Mouse (Mus musculus) embryonic facial prominence, embryonic 14.5 days (tissue): ENCODE measurements around the gene Fgf22. TPM values are rescaled to one million over a fixed set of nuclear protein-coding genes. Genes with fewer than 3 reads are reported as not detected.
A peak's percentile ranks its signal among the peaks of the same experiment; 100 is the strongest.

Experiments used
- ATAC-seq: fragments of 200-750 bp; cut with Nextera tagmentation; 2 replicates; pipeline ENCODE4 v1.8.0; 2017; ENCODE audit warnings: low read depth, moderate number of reproducible peaks, moderate TSS enrichment
- DNase-seq: peaks from one replicate; pipeline ENCODE4 v3.0.0-alpha.2; 2015; ENCODE audit warnings: low spot score
- H3K27ac ChIP-seq: fragments of 300-500 bp; sonication (generic); replicated peaks from 2 replicates; pipeline ENCODE4 v1.5.1; 2014; ENCODE audit warnings: low read depth, mild to moderate bottlenecking, low read length, moderate library complexity
- H3K27me3 ChIP-seq: fragments of 300-500 bp; sonication (generic); replicated peaks from 2 replicates; pipeline ENCODE4 v1.6.1; 2014; ENCODE audit warnings: low read length; ENCODE audit not compliant: control insufficient read depth, insufficient read depth
- H3K36me3 ChIP-seq: fragments of 300-500 bp; sonication (generic); 2 replicates; pipeline ENCODE4 v1.6.1; 2014; ENCODE audit warnings: low read length, mixed read lengths; ENCODE audit not compliant: control insufficient read depth, insufficient read depth
- H3K4me1 ChIP-seq: fragments of 300-500 bp; sonication (generic); 2 replicates; pipeline ENCODE4 v1.6.1; 2014; ENCODE audit warnings: antibody characterized with exemption, low read length; ENCODE audit not compliant: control insufficient read depth, insufficient read depth
- H3K4me2 ChIP-seq: fragments of 300-500 bp; sonication (generic); 2 replicates; pipeline ENCODE4 v1.6.1; 2014; ENCODE audit warnings: low read depth, mild to moderate bottlenecking, low read length, moderate library complexity, mixed read lengths
- H3K4me3 ChIP-seq: fragments of 300-500 bp; sonication (generic); 2 replicates; pipeline ENCODE4 v1.5.1; 2014; ENCODE audit warnings: low read depth, mild to moderate bottlenecking, low read length
- H3K9ac ChIP-seq: fragments of 300-500 bp; sonication (generic); 2 replicates; pipeline ENCODE4 v1.6.1; 2014; ENCODE audit warnings: low read depth, mild to moderate bottlenecking, low read length, moderate library complexity, mixed read lengths
- H3K9me3 ChIP-seq: fragments of 300-500 bp; sonication (generic); 2 replicates; pipeline ENCODE4 v1.6.1; 2016; ENCODE audit warnings: low read length; ENCODE audit not compliant: control insufficient read depth
- WGBS: fragments of 180-500 bp; shearing (Covaris S2); extraction: QIAGEN DNeasy Blood & Tissue Kit; methylation state at CpG from one replicate; pipeline ENCODE4 v1.1.7; 2014; 5-methylcytosine and 5-hydroxymethylcytosine counted together
- polyA plus RNA-seq: library from polyadenylated mRNA; unstranded; fragments of >200 nt; fragmentation: Nextera tagmentation; extraction: Ambion mirVana; gene quantifications from 2 replicates; pipeline ENCODE4 v1.2.1, GENCODE M21; 2014

The Fgf22 gene
- polyA plus RNA-seq, 1 experiment from 2014 or later, result 0.38 TPM

DNA sequence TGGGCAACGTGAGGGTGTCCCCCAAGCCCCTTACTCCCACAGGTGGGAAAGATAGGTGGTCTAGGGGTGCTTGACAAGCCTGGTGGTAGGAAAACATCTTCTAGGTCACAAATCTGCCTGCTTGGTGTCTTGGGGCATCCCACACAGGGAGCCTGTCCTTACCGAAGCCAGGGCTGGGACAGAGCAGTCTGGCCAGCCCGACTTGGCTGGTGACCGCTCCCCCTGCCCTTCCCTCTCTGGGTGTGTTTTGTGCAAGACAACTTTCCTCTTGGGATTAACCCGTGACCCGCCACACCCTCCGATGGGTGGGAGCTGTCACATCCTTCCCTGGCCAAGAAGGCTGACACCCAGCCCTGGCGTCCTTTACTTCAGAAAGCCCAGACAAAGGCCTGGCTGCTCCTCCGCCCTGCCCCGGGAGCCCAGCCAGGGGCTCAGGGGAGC, 39.6 kb downstream of the Fgf22 start:
- H3K4me3 ChIP-seq, result peak overlapping the region; percentile 94
- DNase-seq (no peak), ATAC-seq (peak; percentile 26)
- peaks cover 14% of the 10 kb centered on the region for H3K4me1 ChIP-seq
- peak overlapping the region; percentile 89 for H3K4me2 ChIP-seq
- no peaks in the 10 kb centered on the region for H3K9me3 ChIP-seq
- H3K36me3 ChIP-seq, result 0 out of 2 replicates have a peak, but pooled peaks cover 4% of the 10 kb centered on the region
- WGBS, result 12% methylated on average over 10 of the region's 10 CpGs
- peak overlapping the region; percentile 94 for H3K9ac ChIP-seq
- no peaks in the 10 kb centered on the region for H3K27me3 ChIP-seq
- peak overlapping the region; percentile 84 for H3K27ac ChIP-seq

DNA sequence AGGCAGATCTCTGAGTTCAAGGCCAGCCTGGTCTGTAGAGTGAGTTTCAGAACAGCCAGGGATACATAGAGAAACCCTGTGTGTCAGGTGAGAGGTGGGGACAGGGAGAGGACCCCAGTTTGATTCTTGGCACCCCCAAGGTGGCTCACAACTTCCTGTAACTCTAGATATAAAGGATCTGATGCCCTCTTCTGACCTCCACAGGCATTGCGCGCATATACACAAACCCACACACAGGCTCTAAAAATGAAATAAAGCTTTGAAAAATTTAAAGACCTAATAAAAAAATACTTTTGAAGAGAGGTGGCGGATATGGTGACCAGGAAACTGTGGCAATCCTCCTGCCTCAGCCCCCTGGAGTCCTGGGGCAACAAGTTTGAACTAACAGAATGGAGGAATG, 41.0 kb downstream of the Fgf22 start:
- Histone ChIP-seq H3K4me3 (no peak overlapping the region), H3K4me2 (no peak overlapping the region), H3K27me3 (no peaks in the 10 kb centered on the region), H3K27ac (no peak overlapping the region), H3K9me3 (no peaks in the 10 kb centered on the region), H3K4me1 (peaks cover 14% of the 10 kb centered on the region), H3K36me3 (0 out of 2 replicates have a peak, but pooled peaks cover 4% of the 10 kb centered on the region), H3K9ac (no peak overlapping the region)
- 98% methylated on average over 3 of the region's 3 CpGs for WGBS
- DNase-seq (no peak), ATAC-seq (no peak)

DNA sequence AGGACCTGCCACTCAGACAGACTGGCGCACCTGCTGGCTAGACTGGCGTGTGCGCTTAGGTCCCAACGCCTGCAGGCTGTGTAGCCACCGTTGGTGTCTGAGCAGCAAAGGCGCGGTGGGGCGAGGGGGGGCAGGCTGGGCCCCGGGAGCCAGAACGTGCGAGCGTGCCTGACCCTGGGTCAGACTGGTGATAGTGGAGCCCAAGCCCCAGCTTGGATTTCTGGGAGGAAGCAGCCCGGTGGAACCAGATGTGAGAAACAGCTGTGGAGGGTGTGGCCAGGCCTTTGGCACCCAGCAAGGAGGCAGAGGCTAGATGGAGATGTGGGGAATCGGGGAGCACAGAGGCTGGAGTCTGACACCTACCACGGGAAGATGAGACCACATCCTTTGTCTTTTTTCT, 42.5 kb downstream of the Fgf22 start:
- no peak overlapping the region for H3K9ac ChIP-seq
- no peak overlapping the region for H3K27ac ChIP-seq
- peaks cover 17% of the 10 kb centered on the region for H3K4me1 ChIP-seq
- WGBS, result 42% methylated on average over 15 of the region's 15 CpGs
- no peaks in the 10 kb centered on the region for H3K27me3 ChIP-seq
- DNase-seq, result no peak
- no peak overlapping the region for H3K4me2 ChIP-seq
- no peak for ATAC-seq
- no peaks in the 10 kb centered on the region for H3K9me3 ChIP-seq
- no peak overlapping the region for H3K4me3 ChIP-seq
- 0 out of 2 replicates have a peak, but pooled peaks cover 4% of the 10 kb centered on the region for H3K36me3 ChIP-seq

DNA sequence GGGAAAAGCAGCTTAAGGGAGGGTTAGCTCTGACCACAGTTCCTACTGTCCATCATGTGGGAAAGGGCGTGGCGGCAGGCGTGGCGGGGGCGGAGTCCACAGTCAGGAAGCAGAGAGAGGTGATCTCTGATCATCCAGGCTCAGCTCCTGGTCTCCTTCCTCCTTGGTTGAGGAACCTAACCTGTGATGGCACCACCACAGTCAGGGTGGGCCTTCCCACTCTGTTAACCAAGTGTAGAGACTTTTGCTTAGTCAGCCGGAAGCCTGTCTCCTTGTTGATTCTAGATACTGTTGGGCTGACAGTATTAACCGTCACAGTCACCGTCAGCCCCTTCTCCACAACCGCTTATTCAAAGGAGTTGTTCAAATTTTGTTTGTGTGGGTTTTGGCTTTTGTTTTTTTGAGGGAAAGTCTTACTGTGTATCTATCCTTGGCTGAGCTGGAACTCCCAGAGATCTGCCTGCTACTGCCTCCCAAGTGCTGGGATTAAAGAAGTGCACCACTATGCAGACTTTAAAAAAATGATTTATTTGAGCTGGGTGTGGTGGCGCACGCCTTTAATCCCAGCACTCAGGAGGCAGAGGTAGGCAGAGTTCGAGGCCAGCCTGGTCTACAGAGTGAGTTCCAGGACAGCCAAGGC, 43.5 kb downstream of the Fgf22 start:
- no peak overlapping the region for H3K4me3 ChIP-seq
- no peak overlapping the region for H3K9ac ChIP-seq
- H3K4me1 ChIP-seq, result peaks cover 26% of the 10 kb centered on the region
- H3K4me2 ChIP-seq, result no peak overlapping the region
- H3K27ac ChIP-seq, result no peak overlapping the region
- no peak for ATAC-seq
- 0 out of 2 replicates have a peak, but pooled peaks cover 4% of the 10 kb centered on the region for H3K36me3 ChIP-seq
- 92% methylated on average over 12 of the region's 12 CpGs for WGBS
- no peak for DNase-seq
- no peaks in the 10 kb centered on the region for H3K27me3 ChIP-seq
- no peaks in the 10 kb centered on the region for H3K9me3 ChIP-seq

DNA sequence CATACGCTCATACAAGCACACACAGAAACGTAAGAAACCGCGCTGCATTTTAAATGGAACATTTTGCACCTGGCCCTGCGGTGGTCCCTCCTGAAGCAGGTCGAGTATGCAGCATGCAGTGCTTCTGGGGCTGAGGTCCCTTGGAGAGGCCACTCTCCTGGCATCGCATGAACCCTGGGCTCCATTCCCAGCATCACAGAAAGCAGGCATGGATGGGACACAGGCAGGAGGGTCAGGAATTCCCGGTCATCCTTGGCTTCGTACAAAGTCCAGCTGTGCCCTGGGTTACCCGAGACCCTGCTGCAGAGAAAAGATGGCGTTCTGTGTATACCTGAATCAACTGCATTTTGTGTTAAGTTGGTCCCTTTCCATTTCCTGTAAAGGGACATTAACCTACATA, 45.6 kb downstream of the Fgf22 start:
- Histone ChIP-seq H3K27me3 (no peaks in the 10 kb centered on the region), H3K36me3 (0 out of 2 replicates have a peak, but pooled peaks cover 4% of the 10 kb centered on the region), H3K4me1 (peaks cover 23% of the 10 kb centered on the region), H3K9me3 (no peaks in the 10 kb centered on the region), H3K27ac (no peak overlapping the region), H3K9ac (no peak overlapping the region), H3K4me3 (no peak overlapping the region), H3K4me2 (no peak overlapping the region)
- no peak for DNase-seq
- ATAC-seq, result no peak
- WGBS, result 70% methylated on average over 10 of the region's 11 CpGs

DNA sequence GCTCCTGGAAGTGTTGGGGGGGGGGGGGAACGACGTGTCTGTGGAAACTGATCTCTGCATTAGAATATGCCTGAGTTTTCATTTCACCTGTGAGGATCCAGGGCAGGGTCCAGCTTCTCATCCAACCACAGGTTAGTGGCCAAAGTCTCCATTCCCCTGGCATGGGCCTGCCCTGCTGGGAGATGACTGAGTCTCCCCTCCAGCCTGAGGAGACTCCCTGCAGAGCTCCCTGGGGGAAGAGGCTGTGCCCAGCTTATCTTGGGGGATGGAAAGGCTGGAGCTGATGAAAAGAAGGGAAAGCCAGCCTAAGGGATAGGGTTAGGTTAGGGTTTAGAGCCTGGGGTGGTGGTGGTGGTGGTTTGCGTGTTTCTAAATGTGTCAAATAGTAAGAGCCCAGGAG, 47.0 kb downstream of the Fgf22 start:
- no peak for ATAC-seq
- H3K9ac ChIP-seq, result no peak overlapping the region
- H3K27me3 ChIP-seq, result no peaks in the 10 kb centered on the region
- peaks cover 23% of the 10 kb centered on the region for H3K4me1 ChIP-seq
- H3K4me2 ChIP-seq, result no peak overlapping the region
- no peak for DNase-seq
- no peak overlapping the region for H3K4me3 ChIP-seq
- H3K9me3 ChIP-seq, result no peaks in the 10 kb centered on the region
- WGBS, result 100% methylated on average over 1 of the region's 3 CpGs
- H3K27ac ChIP-seq, result no peak overlapping the region
- 0 out of 2 replicates have a peak, but pooled peaks cover 4% of the 10 kb centered on the region for H3K36me3 ChIP-seq

DNA sequence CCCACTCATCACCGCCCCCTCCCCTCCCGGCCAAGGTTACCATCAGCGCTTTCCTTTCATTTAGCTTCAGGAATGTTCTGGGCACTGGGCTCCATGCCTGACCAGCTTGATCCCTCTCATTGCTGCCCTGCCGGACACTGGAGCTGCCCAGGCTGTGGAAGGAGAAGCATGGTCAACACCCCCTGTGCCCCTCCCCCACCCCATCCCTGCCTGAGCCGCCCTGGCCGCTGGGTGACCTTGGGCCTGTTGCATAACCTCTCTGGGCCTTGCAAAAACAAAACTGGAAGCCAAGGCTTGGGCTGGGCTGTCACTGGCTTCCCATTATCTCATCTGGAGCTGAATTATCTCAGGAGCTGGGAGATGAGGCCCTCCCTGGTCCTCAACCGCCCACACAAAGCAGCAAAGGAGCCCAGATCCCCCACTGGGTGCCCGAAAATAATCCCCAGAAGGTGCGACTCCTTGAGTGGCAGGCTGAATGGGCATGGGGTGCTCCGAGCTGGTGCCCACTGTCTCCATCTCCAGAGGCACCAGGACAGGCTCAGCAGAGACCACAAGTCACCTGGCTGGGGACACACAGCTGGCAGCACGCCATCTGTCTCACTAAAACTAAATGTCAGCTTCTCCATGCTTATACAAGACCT, 47.6 kb downstream of the Fgf22 start:
- H3K27ac ChIP-seq, result peak overlapping the region; percentile 13
- ATAC-seq (no peak), DNase-seq (no peak)
- H3K4me3 ChIP-seq, result no peak overlapping the region
- H3K9ac ChIP-seq, result 0 out of 2 replicates have a peak overlapping the region, but pooled peaks have one; percentile 8
- peaks cover 19% of the 10 kb centered on the region for H3K4me1 ChIP-seq
- H3K9me3 ChIP-seq, result no peaks in the 10 kb centered on the region
- no peaks in the 10 kb centered on the region for H3K27me3 ChIP-seq
- 0 out of 2 replicates have a peak, but pooled peaks cover 7% of the 10 kb centered on the region for H3K36me3 ChIP-seq
- WGBS, result 55% methylated on average over 11 of the region's 11 CpGs
- H3K4me2 ChIP-seq, result no peak overlapping the region

DNA sequence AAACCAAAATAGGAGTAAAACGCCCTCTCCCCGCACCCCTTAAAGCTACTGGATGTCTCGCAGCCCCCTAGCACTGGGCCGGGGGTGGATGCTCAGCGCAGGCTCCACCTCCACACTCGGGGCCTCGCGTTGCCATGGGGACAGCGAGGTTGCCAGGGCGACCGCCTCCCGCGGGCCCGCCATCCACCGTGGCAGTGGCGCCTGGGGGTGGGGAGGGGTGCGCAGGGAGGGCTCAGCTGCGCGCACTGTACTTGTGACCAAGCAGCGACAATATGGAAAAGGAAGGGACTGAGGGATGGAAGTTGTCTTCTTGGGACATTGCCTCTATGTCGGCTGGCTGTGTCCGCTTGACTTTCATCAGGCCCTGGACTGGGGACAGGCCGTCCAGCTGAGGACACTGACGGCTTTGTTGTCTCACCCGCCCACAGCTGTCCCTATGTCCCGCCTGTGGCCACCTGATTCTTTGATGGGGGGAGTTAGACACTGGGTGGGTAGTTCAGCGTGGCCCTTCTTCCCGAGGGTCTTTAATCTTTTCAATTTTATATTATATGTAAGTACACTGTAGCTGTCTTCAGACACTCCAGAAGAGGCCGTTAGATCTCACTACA, 48.9 kb downstream of the Fgf22 start:
- 8% methylated on average over 25 of the region's 29 CpGs for WGBS
- Histone ChIP-seq H3K4me3 (no peak overlapping the region), H3K36me3 (peaks cover 19% of the 10 kb centered on the region), H3K27ac (0 out of 2 replicates have a peak overlapping the region, but pooled peaks have one; percentile 5), H3K9ac (peak overlapping the region; percentile 22), H3K9me3 (no peaks in the 10 kb centered on the region), H3K4me1 (peaks cover 19% of the 10 kb centered on the region), H3K4me2 (peak overlapping the region; percentile 41), H3K27me3 (no peaks in the 10 kb centered on the region)
- peak; percentile 78 for DNase-seq
- peak; percentile 88 for ATAC-seq
